Mouse (Mus musculus): ENCODE data around the gene Ogg1.

Ogg1 gene

GRCm38 (mm10) chr6:113370194-113370929, 43.6 kb downstream of the Ogg1 start:
- no peak for DNase-seq (ENCODE audit: low read depth, low spot score)

DNA sequence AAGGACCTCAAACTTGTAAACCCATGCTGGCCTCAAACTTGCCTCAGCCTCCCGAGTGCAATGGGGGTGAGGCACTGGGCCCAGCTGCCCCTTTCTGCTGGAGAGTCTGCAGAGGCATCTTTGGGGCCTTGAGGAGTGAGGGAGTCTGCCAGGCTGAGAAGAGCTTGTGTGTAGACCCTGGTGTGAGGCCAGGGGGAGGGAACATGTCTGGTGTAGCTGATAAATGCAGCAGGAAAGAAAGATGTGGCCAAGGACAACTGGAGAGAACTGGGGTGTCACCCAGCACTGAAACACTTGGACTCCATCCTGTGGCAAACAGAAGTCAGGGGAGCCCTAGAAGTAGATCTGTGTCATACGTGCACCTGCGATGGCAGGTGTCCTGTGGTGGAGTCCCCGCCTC, 46.7 kb downstream of the Ogg1 start:
- no peak for DNase-seq (ENCODE audit: low read depth, low spot score)

- DNase-seq (ENCODE audit: low read depth, low spot score): no peak
Observed at GRCm38 (mm10) chr6:113377172-113377495, 50.4 kb downstream of the Ogg1 start.

DNA sequence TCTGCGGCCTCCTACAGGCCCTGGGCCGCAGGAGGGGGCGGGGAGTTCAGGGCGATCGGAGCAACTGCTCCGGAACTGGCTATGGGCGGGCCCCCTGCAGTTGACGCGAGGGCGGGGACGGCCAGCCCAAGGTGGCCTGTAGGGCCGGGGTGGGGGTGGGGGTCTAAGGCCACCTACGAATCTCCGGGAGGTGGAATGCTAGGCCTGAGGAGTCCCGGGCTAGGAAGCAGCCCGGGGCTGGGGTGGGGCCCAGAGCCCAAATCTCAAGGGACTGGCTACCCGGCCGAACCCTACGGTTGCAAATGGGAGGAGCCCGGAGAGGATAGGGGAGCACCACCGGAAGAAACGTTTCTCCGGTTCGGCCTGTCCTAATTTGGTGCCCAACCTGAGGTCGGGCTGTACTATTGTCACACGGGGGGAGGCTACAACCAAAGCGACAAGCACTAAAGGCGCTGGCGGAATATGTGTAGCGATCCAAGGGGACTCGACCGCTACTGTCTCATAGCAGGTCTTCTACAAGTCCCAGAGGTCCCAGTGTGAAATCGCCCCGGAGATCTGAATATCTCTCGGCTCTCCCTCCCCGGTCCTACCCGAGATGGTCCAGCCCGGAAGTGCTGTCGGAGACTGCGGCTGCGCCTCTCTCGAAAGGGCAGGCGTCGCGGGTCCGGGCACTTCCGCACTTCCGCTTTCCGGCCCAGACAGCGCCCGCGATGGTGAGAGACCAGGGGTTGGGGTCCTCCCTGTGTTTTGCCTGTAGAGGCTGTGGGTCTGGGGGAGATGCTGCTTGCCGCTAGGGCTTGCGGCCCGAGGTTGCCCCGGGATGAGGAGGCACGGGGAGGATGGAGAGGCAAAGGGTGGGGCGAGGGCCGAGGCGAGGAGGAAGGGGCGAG, 51.0 kb downstream of the Ogg1 start, which contains the start of the genes Tada3 and Arpc4:
Gene Tada3 (minus strand): TSS at position 388 of the 890 bp plus-strand sequence.
Gene Arpc4 (plus strand): TSS at position 620 of the 890 bp plus-strand sequence.
- peak; percentile 99 for DNase-seq (ENCODE audit: low read depth, low spot score)

DNA sequence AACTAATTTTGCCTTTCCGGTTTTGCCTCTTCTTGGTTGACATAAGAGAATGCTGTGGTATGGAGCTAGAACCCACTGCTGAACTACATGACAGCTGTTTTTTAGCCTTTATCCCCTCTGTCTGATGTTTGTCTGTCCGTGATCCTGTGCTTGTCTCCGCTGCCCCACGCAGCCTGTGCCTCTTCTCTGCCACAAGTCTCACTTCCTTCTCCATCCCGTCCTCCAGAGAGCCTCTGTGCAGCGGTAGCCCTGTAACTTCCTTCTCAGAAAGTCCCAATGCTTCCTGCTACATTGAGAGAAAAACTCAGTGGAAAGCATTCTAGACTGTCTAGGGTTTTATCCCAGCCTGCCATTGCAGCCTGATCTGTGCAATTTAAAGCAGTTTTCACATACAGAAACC, 52.5 kb downstream of the Ogg1 start:
- no peak for DNase-seq (ENCODE audit: low read depth, low spot score)

GRCm38 (mm10) chr6:113380480-113380879, 53.7 kb downstream of the Ogg1 start:
- peak; percentile 61 for DNase-seq (ENCODE audit: low read depth, low spot score)

DNA sequence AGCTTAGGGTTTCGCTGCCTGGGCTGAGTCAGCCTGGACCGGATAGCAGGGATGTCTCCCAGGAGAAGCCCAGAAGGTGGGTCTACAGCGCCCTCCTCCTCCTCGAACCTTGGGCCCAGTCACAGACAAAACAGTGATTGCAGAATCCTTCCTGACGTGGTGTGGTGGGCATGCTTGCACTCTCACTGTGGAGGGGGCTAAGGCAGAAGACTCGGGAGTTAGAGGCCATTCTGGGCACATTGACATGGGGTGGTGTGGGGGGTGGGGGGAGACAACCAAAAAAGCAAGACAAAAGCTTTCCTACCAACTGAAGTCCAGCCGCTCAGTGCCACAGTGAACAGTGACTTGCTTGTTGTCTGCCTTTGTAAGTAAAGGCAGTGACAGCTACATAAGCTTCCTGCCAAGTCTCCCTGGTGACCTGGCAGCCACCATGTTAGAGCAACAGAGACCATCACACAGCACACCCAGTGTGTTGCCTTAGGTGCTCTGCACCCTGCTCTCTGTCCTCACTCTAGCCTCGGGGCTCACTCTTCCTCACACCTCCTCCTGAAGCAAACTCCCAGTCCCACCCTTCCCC, 57.7 kb downstream of the Ogg1 start:
- DNase-seq (ENCODE audit: low read depth, low spot score): no peak
